Mouse (Mus musculus): Measurements from ENCODE around the gene Grk6. TPM values are rescaled to one million over a fixed set of nuclear protein-coding genes. Genes with fewer than 3 reads are reported as not detected.
A peak's percentile ranks its signal among the peaks of the same experiment; 100 is the strongest.

Gene Grk6
- polyA plus RNA-seq, 1 experiment from 2014 or later: 60.4 TPM

- no peak overlapping the region for H3K9ac ChIP-seq (ENCODE audit: low read length)
- H3K27ac ChIP-seq (replicated peaks; ENCODE audit: low read depth, low read length): no peak overlapping the region
- no peaks in the 10 kb centered on the region for H3K27me3 ChIP-seq (ENCODE audit: control insufficient read depth, insufficient read depth, low read length)
- H3K9me3 ChIP-seq (ENCODE audit: control insufficient read depth, low read length): no peaks in the 10 kb centered on the region
- DNase-seq (ENCODE audit: low spot score) (no peak), ATAC-seq (ENCODE audit: insufficient number of reproducible peaks, low FRiP score, low TSS enrichment, low read depth) (no peak)
- 91% methylated on average over 17 of the region's 17 CpGs for WGBS
- H3K4me3 ChIP-seq (ENCODE audit: low read depth, low read length): no peak overlapping the region
- peaks cover 9% of the 10 kb centered on the region for H3K4me1 ChIP-seq (ENCODE audit: control insufficient read depth, insufficient read depth, low read length)
- H3K4me2 ChIP-seq (ENCODE audit: low read depth, severe bottlenecking): no peak overlapping the region
- peaks cover 30% of the 10 kb centered on the region for H3K36me3 ChIP-seq (ENCODE audit: control insufficient read depth, insufficient read depth, low read length)
Observed at GRCm38 (mm10) chr13:55449679-55450441, 5.0 kb downstream of the Grk6 start.

- H3K4me3 ChIP-seq (ENCODE audit: low read depth, low read length): no peak overlapping the region
- H3K4me2 ChIP-seq (ENCODE audit: low read depth, severe bottlenecking): no peak overlapping the region
- DNase-seq (ENCODE audit: low spot score) (no peak), ATAC-seq (ENCODE audit: insufficient number of reproducible peaks, low FRiP score, low TSS enrichment, low read depth) (no peak)
- H3K9ac ChIP-seq (ENCODE audit: low read length): no peak overlapping the region
- no peak overlapping the region for H3K27ac ChIP-seq (replicated peaks; ENCODE audit: low read depth, low read length)
- H3K9me3 ChIP-seq (ENCODE audit: control insufficient read depth, low read length): no peaks in the 10 kb centered on the region
- 94% methylated on average over 11 of the region's 11 CpGs for WGBS
- peaks cover 9% of the 10 kb centered on the region for H3K4me1 ChIP-seq (ENCODE audit: control insufficient read depth, insufficient read depth, low read length)
- H3K36me3 ChIP-seq (ENCODE audit: control insufficient read depth, insufficient read depth, low read length): peaks cover 31% of the 10 kb centered on the region
- no peaks in the 10 kb centered on the region for H3K27me3 ChIP-seq (ENCODE audit: control insufficient read depth, insufficient read depth, low read length)
Observed at GRCm38 (mm10) chr13:55450511-55450980, 5.7 kb downstream of the Grk6 start.

- no peak overlapping the region for H3K9ac ChIP-seq (ENCODE audit: low read length)
- no peak overlapping the region for H3K4me2 ChIP-seq (ENCODE audit: low read depth, severe bottlenecking)
- ATAC-seq (ENCODE audit: insufficient number of reproducible peaks, low FRiP score, low TSS enrichment, low read depth) (no peak), DNase-seq (ENCODE audit: low spot score) (no peak)
- H3K4me3 ChIP-seq (ENCODE audit: low read depth, low read length): no peak overlapping the region
- no peak overlapping the region for H3K27ac ChIP-seq (replicated peaks; ENCODE audit: low read depth, low read length)
- H3K9me3 ChIP-seq (ENCODE audit: control insufficient read depth, low read length): no peaks in the 10 kb centered on the region
- 92% methylated on average over 10 of the region's 10 CpGs for WGBS
- peaks cover 35% of the 10 kb centered on the region for H3K36me3 ChIP-seq (ENCODE audit: control insufficient read depth, insufficient read depth, low read length)
- peaks cover 7% of the 10 kb centered on the region for H3K4me1 ChIP-seq (ENCODE audit: control insufficient read depth, insufficient read depth, low read length)
- no peaks in the 10 kb centered on the region for H3K27me3 ChIP-seq (ENCODE audit: control insufficient read depth, insufficient read depth, low read length)
Observed at GRCm38 (mm10) chr13:55451296-55451695, 6.4 kb downstream of the Grk6 start.

GRCm38 (mm10) chr13:55451785-55452549 lies 7.1 kb downstream of the Grk6 start:
- peaks cover 38% of the 10 kb centered on the region for H3K36me3 ChIP-seq (ENCODE audit: control insufficient read depth, insufficient read depth, low read length)
- H3K4me1 ChIP-seq (ENCODE audit: control insufficient read depth, insufficient read depth, low read length): peaks cover under 1% of the 10 kb centered on the region; the same call in 1 of the 2 replicates
- no peak overlapping the region for H3K9ac ChIP-seq (ENCODE audit: low read length)
- H3K27ac ChIP-seq (replicated peaks; ENCODE audit: low read depth, low read length): no peak overlapping the region
- ATAC-seq (ENCODE audit: insufficient number of reproducible peaks, low FRiP score, low TSS enrichment, low read depth): no peak
- DNase-seq (ENCODE audit: low spot score): no peak
- WGBS: 94% methylated on average over 16 of the region's 16 CpGs
- no peak overlapping the region for H3K4me3 ChIP-seq (ENCODE audit: low read depth, low read length)
- H3K9me3 ChIP-seq (ENCODE audit: control insufficient read depth, low read length): no peaks in the 10 kb centered on the region
- H3K27me3 ChIP-seq (ENCODE audit: control insufficient read depth, insufficient read depth, low read length): no peaks in the 10 kb centered on the region
- H3K4me2 ChIP-seq (ENCODE audit: low read depth, severe bottlenecking): no peak overlapping the region

- no peak for DNase-seq (ENCODE audit: low spot score)
- Histone ChIP-seq H3K27me3 (ENCODE audit: control insufficient read depth, insufficient read depth, low read length) (no peaks in the 10 kb centered on the region), H3K4me3 (ENCODE audit: low read depth, low read length) (no peak overlapping the region), H3K4me2 (ENCODE audit: low read depth, severe bottlenecking) (no peak overlapping the region), H3K27ac (replicated peaks; ENCODE audit: low read depth, low read length) (no peak overlapping the region), H3K9ac (ENCODE audit: low read length) (no peak overlapping the region), H3K36me3 (ENCODE audit: control insufficient read depth, insufficient read depth, low read length) (peaks cover 17% of the 10 kb centered on the region; the same call in 1 of the 2 replicates), H3K4me1 (ENCODE audit: control insufficient read depth, insufficient read depth, low read length) (peaks cover 24% of the 10 kb centered on the region), H3K9me3 (ENCODE audit: control insufficient read depth, low read length) (no peaks in the 10 kb centered on the region; the same call in 1 of the 2 replicates)
- no peak for ATAC-seq (ENCODE audit: insufficient number of reproducible peaks, low FRiP score, low TSS enrichment, low read depth)
- 46% methylated on average over 2 of the region's 2 CpGs for WGBS
Observed at GRCm38 (mm10) chr13:55462965-55463364, 18.1 kb downstream of the Grk6 start.

- H3K36me3 ChIP-seq (ENCODE audit: control insufficient read depth, insufficient read depth, low read length): peaks cover 15% of the 10 kb centered on the region; the same call in 1 of the 2 replicates
- peaks cover 24% of the 10 kb centered on the region for H3K4me1 ChIP-seq (ENCODE audit: control insufficient read depth, insufficient read depth, low read length)
- H3K27me3 ChIP-seq (ENCODE audit: control insufficient read depth, insufficient read depth, low read length): no peaks in the 10 kb centered on the region
- 11% methylated on average over 14 of the region's 14 CpGs for WGBS
- peak overlapping the region; percentile 71 for H3K4me3 ChIP-seq (ENCODE audit: low read depth, low read length)
- peak; percentile 67 for DNase-seq (ENCODE audit: low spot score)
- ATAC-seq (ENCODE audit: insufficient number of reproducible peaks, low FRiP score, low TSS enrichment, low read depth): peak; percentile 29; the same call in 1 of the 2 replicates
- H3K4me2 ChIP-seq (ENCODE audit: low read depth, severe bottlenecking): peak overlapping the region; percentile 96
- H3K27ac ChIP-seq (replicated peaks; ENCODE audit: low read depth, low read length): no peak overlapping the region
- H3K9ac ChIP-seq (ENCODE audit: low read length): peak overlapping the region; percentile 79
- H3K9me3 ChIP-seq (ENCODE audit: control insufficient read depth, low read length): no peaks in the 10 kb centered on the region; the same call in 1 of the 2 replicates
Observed at GRCm38 (mm10) chr13:55463399-55464026, 18.6 kb downstream of the Grk6 start.

GRCm38 (mm10) chr13:55464027-55464884 lies 19.4 kb downstream of the Grk6 start, which contains the start of gene Prr7:
Gene Prr7 (plus strand): TSS chr13:55464267.
- DNase-seq (ENCODE audit: low spot score) (peak; percentile 78), ATAC-seq (ENCODE audit: insufficient number of reproducible peaks, low FRiP score, low TSS enrichment, low read depth) (peak; percentile 53)
- H3K27ac ChIP-seq (replicated peaks; ENCODE audit: low read depth, low read length): peak within 1 kb of the TSS; percentile 65; the same call in 1 of the 2 replicates
- peak within 1 kb of the TSS; percentile 96 for H3K4me2 ChIP-seq (ENCODE audit: low read depth, severe bottlenecking)
- H3K4me3 ChIP-seq (ENCODE audit: low read depth, low read length): peak within 1 kb of the TSS; percentile 71
- no peaks in the 10 kb centered on the region; the same call in 1 of the 2 replicates for H3K9me3 ChIP-seq (ENCODE audit: control insufficient read depth, low read length)
- H3K36me3 ChIP-seq (ENCODE audit: control insufficient read depth, insufficient read depth, low read length): peaks cover 8% of the 10 kb centered on the region; the same call in 1 of the 2 replicates
- no peaks in the 10 kb centered on the region for H3K27me3 ChIP-seq (ENCODE audit: control insufficient read depth, insufficient read depth, low read length)
- peak within 1 kb of the TSS; percentile 79 for H3K9ac ChIP-seq (ENCODE audit: low read length)
- peaks cover 24% of the 10 kb centered on the region for H3K4me1 ChIP-seq (ENCODE audit: control insufficient read depth, insufficient read depth, low read length)
- WGBS: under 1% methylated on average over 81 of the region's 84 CpGs

Measured in limb, embryonic 11.5 days (tissue).